Mouse (Mus musculus): ENCODE measurements at regions not wholly inside any gene's neighbourhood (a gene's known extent, or its start where the extent isn't known, plus 50 kb on each side); places are given as distances from the start of the nearest gene placed in this dataset.

- Histone ChIP-seq H3K4me2 (replicated peaks; ENCODE audit: low read depth) (no peak overlapping the region), H3K9me3 (ENCODE audit: control insufficient read depth, low read length) (no peaks in the 10 kb centered on the region), H3K27ac (replicated peaks) (no peak overlapping the region), H3K4me1 (replicated peaks; ENCODE audit: control insufficient read depth, insufficient read depth) (no peaks in the 10 kb centered on the region), H3K9ac (ENCODE audit: low read length) (no peak overlapping the region), H3K4me3 (ENCODE audit: low read depth, low read length) (no peak overlapping the region), H3K27me3 (ENCODE audit: control insufficient read depth, insufficient read depth, low read length) (no peaks in the 10 kb centered on the region), H3K36me3 (ENCODE audit: control insufficient read depth, insufficient read depth, low read length) (no peaks in the 10 kb centered on the region)
- ATAC-seq (ENCODE audit: low FRiP score, low TSS enrichment), result no peak
- no peak for TF ChIP-seq EP300 (optimal IDR thresholded peaks at IDR 0.05)
- TF ChIP-seq CTCF (IDR thresholded peaks at IDR 0.05; ENCODE audit: low read depth), result no peak
- WGBS, result 68% methylated on average over 4 of the region's 4 CpGs
- no peak for DNase-seq (ENCODE audit: low spot score)
Measured at GRCm38 (mm10) chr16:8074729-8075128, 350.2 kb downstream of the Tmem114 start.

DNA sequence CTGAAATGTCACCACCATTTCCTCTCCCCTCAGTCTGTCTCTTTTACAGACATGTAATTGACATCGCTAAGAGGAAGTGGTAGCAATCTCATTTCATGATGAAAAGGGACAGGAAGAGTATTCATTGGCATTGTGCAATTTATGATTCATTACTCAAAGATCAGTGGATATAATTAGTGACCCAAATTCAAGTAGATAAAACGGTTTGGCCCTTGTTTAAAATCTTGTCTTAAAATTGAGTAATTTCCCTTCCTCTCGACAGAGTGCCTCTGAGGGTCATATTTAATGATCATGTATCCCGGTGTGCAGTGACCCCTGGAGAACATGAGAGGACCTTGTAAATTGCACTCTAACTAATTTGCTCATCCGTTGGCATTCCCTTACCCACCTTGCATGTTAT lies 371.0 kb downstream of the Tmem114 start:
- no peak for TF ChIP-seq CTCF (IDR thresholded peaks at IDR 0.05; ENCODE audit: low read depth)
- no peak for TF ChIP-seq EP300 (optimal IDR thresholded peaks at IDR 0.05)
- H3K27ac ChIP-seq (replicated peaks), result no peak overlapping the region
- no peak overlapping the region for H3K9ac ChIP-seq (ENCODE audit: low read length)
- H3K4me2 ChIP-seq (replicated peaks; ENCODE audit: low read depth), result no peak overlapping the region
- no peak overlapping the region for H3K4me3 ChIP-seq (ENCODE audit: low read depth, low read length)
- H3K4me1 ChIP-seq (replicated peaks; ENCODE audit: control insufficient read depth, insufficient read depth), result no peaks in the 10 kb centered on the region
- DNase-seq (ENCODE audit: low spot score), result no peak
- no peaks in the 10 kb centered on the region for H3K9me3 ChIP-seq (ENCODE audit: control insufficient read depth, low read length)
- H3K27me3 ChIP-seq (ENCODE audit: control insufficient read depth, insufficient read depth, low read length), result no peaks in the 10 kb centered on the region
- H3K36me3 ChIP-seq (ENCODE audit: control insufficient read depth, insufficient read depth, low read length), result no peaks in the 10 kb centered on the region
- no peak for ATAC-seq (ENCODE audit: low FRiP score, low TSS enrichment)
- 51% methylated on average over 5 of the region's 5 CpGs for WGBS

- Histone ChIP-seq H3K4me1 (replicated peaks; ENCODE audit: control insufficient read depth, insufficient read depth) (no peaks in the 10 kb centered on the region), H3K4me3 (ENCODE audit: low read depth, low read length) (no peak overlapping the region), H3K27me3 (ENCODE audit: control insufficient read depth, insufficient read depth, low read length) (no peaks in the 10 kb centered on the region), H3K9me3 (ENCODE audit: control insufficient read depth, low read length) (no peaks in the 10 kb centered on the region), H3K36me3 (ENCODE audit: control insufficient read depth, insufficient read depth, low read length) (no peaks in the 10 kb centered on the region), H3K27ac (replicated peaks) (no peak overlapping the region), H3K4me2 (replicated peaks; ENCODE audit: low read depth) (no peak overlapping the region), H3K9ac (ENCODE audit: low read length) (no peak overlapping the region)
- TF ChIP-seq CTCF (IDR thresholded peaks at IDR 0.05; ENCODE audit: low read depth), result no peak
- no peak for TF ChIP-seq EP300 (optimal IDR thresholded peaks at IDR 0.05)
- ATAC-seq (ENCODE audit: low FRiP score, low TSS enrichment) (no peak), DNase-seq (ENCODE audit: low spot score) (no peak)
- 53% methylated on average over 3 of the region's 3 CpGs for WGBS
Measured at GRCm38 (mm10) chr16:8008966-8009365, 416.0 kb downstream of the Tmem114 start.

DNA sequence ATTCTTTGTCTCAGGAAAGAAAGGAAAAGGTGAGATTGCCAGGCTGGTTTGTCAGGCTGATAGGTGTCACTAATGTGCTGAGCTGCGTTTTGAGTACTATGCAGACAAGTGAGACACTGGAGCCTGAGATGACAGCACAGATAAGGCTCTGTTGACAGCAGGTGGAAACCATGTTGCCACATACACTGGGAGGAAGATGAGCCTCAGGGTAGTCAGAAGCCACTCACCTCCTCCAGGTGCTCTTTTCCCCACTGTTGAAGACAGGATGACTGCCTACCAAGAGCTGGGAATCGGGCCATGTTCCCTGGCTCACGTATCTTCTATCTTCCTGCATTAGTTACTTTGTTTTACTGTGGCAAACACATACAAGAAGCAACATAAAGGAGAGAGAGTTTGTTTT lies 418.3 kb downstream of the Tmem114 start:
- Histone ChIP-seq H3K4me2 (replicated peaks; ENCODE audit: low read depth) (no peak overlapping the region), H3K9ac (ENCODE audit: low read length) (no peak overlapping the region), H3K36me3 (ENCODE audit: control insufficient read depth, insufficient read depth, low read length) (no peaks in the 10 kb centered on the region), H3K27ac (replicated peaks) (no peak overlapping the region), H3K4me1 (replicated peaks; ENCODE audit: control insufficient read depth, insufficient read depth) (no peaks in the 10 kb centered on the region), H3K9me3 (ENCODE audit: control insufficient read depth, low read length) (no peaks in the 10 kb centered on the region), H3K4me3 (ENCODE audit: low read depth, low read length) (no peak overlapping the region), H3K27me3 (ENCODE audit: control insufficient read depth, insufficient read depth, low read length) (no peaks in the 10 kb centered on the region)
- 59% methylated on average over 3 of the region's 3 CpGs for WGBS
- ATAC-seq (ENCODE audit: low FRiP score, low TSS enrichment) (no peak), DNase-seq (ENCODE audit: low spot score) (no peak)
- no peak for TF ChIP-seq EP300 (optimal IDR thresholded peaks at IDR 0.05)
- TF ChIP-seq CTCF (IDR thresholded peaks at IDR 0.05; ENCODE audit: low read depth), result no peak

DNA sequence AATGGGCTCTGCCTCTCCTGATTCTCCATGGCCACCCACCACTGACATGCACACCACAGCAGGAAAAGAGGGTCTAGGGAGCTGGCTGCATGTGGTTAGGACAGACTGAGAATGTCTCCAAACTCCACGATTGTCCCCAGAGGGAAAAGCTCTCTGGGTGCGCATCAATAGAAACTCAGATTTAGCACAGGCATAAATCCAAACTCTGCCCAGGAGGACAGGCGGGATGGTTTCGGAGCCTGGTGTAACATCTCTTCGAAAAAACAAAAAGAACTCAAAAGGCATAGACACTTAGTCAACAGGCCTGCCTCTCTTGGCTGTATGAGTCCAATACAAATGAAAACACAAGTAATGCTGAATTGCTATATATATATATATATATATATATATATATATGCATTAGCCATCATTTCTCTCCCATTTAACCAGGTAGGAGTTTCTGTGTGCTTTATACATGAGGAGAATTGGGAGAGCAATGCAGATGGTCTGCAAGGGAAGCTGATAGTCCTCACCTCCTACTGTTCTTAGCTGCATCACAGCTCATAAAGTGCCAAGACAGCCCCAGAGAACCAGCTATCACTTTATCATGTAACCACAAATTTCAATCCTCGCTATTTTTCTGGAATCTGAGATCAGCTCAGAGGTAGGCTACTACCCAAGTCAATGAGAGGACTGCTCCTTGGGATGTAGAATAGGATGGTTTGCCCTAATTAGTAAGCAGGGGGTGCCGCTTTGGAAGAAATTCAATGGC lies 422.4 kb downstream of the Tmem114 start:
- Histone ChIP-seq H3K36me3 (ENCODE audit: control insufficient read depth, insufficient read depth, low read length) (no peaks in the 10 kb centered on the region), H3K4me2 (replicated peaks; ENCODE audit: low read depth) (no peak overlapping the region), H3K27me3 (ENCODE audit: control insufficient read depth, insufficient read depth, low read length) (no peaks in the 10 kb centered on the region), H3K27ac (replicated peaks) (no peak overlapping the region), H3K9ac (ENCODE audit: low read length) (no peak overlapping the region), H3K9me3 (ENCODE audit: control insufficient read depth, low read length) (no peaks in the 10 kb centered on the region), H3K4me1 (replicated peaks; ENCODE audit: control insufficient read depth, insufficient read depth) (no peaks in the 10 kb centered on the region), H3K4me3 (ENCODE audit: low read depth, low read length) (no peak overlapping the region)
- TF ChIP-seq EP300 (optimal IDR thresholded peaks at IDR 0.05), result no peak
- no peak for TF ChIP-seq CTCF (IDR thresholded peaks at IDR 0.05; ENCODE audit: low read depth)
- ATAC-seq (ENCODE audit: low FRiP score, low TSS enrichment) (no peak), DNase-seq (ENCODE audit: low spot score) (no peak)
- 90% methylated on average over 7 of the region's 7 CpGs for WGBS

- Histone ChIP-seq H3K4me1 (replicated peaks; ENCODE audit: control insufficient read depth, insufficient read depth) (no peaks in the 10 kb centered on the region), H3K36me3 (ENCODE audit: control insufficient read depth, insufficient read depth, low read length) (no peaks in the 10 kb centered on the region), H3K27me3 (ENCODE audit: control insufficient read depth, insufficient read depth, low read length) (no peaks in the 10 kb centered on the region), H3K4me3 (ENCODE audit: low read depth, low read length) (no peak overlapping the region), H3K27ac (replicated peaks) (no peak overlapping the region), H3K4me2 (replicated peaks; ENCODE audit: low read depth) (no peak overlapping the region), H3K9ac (ENCODE audit: low read length) (no peak overlapping the region), H3K9me3 (ENCODE audit: control insufficient read depth, low read length) (no peaks in the 10 kb centered on the region)
- DNase-seq (ENCODE audit: low spot score), result no peak
- no peak for ATAC-seq (ENCODE audit: low FRiP score, low TSS enrichment)
- WGBS, result 32% methylated on average over 10 of the region's 10 CpGs
- TF ChIP-seq EP300 (optimal IDR thresholded peaks at IDR 0.05) (no peak), CTCF (IDR thresholded peaks at IDR 0.05; ENCODE audit: low read depth) (no peak)
Measured at GRCm38 (mm10) chr16:7982816-7983215, 442.1 kb downstream of the Tmem114 start.
